Mouse (Mus musculus) kidney, embryonic 16.5 days (tissue): ENCODE results near the gene Gna11. TPM values are rescaled to one million over a fixed set of nuclear protein-coding genes. Genes with fewer than 3 reads are reported as not detected.

Source experiments
- ATAC-seq: fragments of 200-750 bp; cut with Nextera tagmentation; 2 replicates; pipeline ENCODE4 v1.8.0; 2017; ENCODE audit warnings: moderate TSS enrichment; ENCODE audit not compliant: low FRiP score, low TSS enrichment
- H3K27ac ChIP-seq: fragments of 300-500 bp; sonication (generic); 2 replicates; pipeline ENCODE4 v1.5.1; 2014; ENCODE audit warnings: low read length
- H3K27me3 ChIP-seq: fragments of 300-500 bp; sonication (generic); 2 replicates; pipeline ENCODE4 v1.6.1; 2014; ENCODE audit warnings: low read length, control low read depth, mixed read lengths; ENCODE audit not compliant: insufficient read depth
- H3K36me3 ChIP-seq: fragments of 300-500 bp; sonication (generic); 2 replicates; pipeline ENCODE4 v1.6.1; 2014; ENCODE audit warnings: low read length, control low read depth, mixed read lengths; ENCODE audit not compliant: insufficient read depth
- H3K4me1 ChIP-seq: fragments of 300-500 bp; sonication (generic); 2 replicates; pipeline ENCODE4 v1.6.1; 2014; ENCODE audit warnings: low read length, control low read depth, mixed read lengths; ENCODE audit not compliant: insufficient read depth
- H3K4me2 ChIP-seq: fragments of 300-500 bp; sonication (generic); replicated peaks from 2 replicates; pipeline ENCODE4 v1.6.1; 2014; ENCODE audit warnings: low read depth, low read length
- H3K4me3 ChIP-seq: fragments of 300-500 bp; sonication (generic); 2 replicates; pipeline ENCODE4 v1.5.1; 2014; ENCODE audit warnings: mild to moderate bottlenecking, low read length
- H3K9ac ChIP-seq: fragments of 300-500 bp; sonication (generic); replicated peaks from 2 replicates; pipeline ENCODE4 v1.6.1; 2014; ENCODE audit warnings: low read length
- H3K9me3 ChIP-seq: fragments of 300-500 bp; sonication (generic); 2 replicates; pipeline ENCODE4 v1.6.1; 2016; ENCODE audit warnings: low read length, control low read depth
- WGBS: fragments of 180-500 bp; shearing (Covaris S2); extraction: QIAGEN DNeasy Blood & Tissue Kit; methylation state at CpG from one replicate; pipeline ENCODE4 v1.1.7; 2014; 5-methylcytosine and 5-hydroxymethylcytosine counted together
- polyA plus RNA-seq: library from polyadenylated mRNA; unstranded; fragments of >200 nt; fragmentation: Nextera tagmentation; extraction: Ambion mirVana; gene quantifications from 2 replicates; pipeline ENCODE4 v1.2.1, GENCODE M21; 2015

Gene Gna11
- polyA plus RNA-seq, 1 experiment from 2014 or later: 92.3 TPM

DNA sequence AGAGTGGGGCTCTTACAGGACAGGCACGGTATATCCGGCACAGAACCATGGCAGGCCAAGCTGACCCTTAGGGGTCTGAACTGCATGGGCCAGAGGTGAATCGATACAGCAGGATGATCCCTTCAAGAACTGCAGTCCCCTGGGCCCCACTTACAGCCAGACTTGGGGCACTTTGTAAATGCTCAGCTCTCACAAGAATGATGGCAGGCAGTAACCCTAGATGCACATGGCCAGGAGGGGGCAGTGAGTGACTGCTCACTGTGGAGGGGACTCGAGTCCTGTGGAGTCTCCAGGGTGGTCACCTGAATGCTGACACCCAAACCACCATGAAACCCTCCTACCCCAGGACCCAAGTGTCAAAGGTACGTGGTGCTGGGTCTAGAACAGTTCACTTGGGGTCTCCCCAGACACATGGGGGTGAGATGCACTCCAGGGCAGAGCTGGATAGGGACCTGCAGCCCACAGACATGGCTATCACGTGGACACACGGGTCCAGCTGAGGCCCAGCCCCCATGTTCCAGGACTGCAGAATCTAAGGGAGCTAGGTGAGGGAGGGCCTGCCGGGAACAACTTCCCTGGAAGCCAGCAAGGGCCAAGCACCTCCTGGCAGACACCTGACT lies 51.3 kb downstream of the Gna11 start:
- H3K4me3 ChIP-seq: no peak overlapping the region
- no peak for ATAC-seq
- H3K4me2 ChIP-seq: no peak overlapping the region
- H3K4me1 ChIP-seq: peaks cover 16% of the 10 kb centered on the region
- no peak overlapping the region for H3K9ac ChIP-seq
- peaks cover 39% of the 10 kb centered on the region for H3K36me3 ChIP-seq
- 72% methylated on average over 8 of the region's 8 CpGs for WGBS
- no peaks in the 10 kb centered on the region for H3K9me3 ChIP-seq
- H3K27ac ChIP-seq: no peak overlapping the region
- H3K27me3 ChIP-seq: no peaks in the 10 kb centered on the region

DNA sequence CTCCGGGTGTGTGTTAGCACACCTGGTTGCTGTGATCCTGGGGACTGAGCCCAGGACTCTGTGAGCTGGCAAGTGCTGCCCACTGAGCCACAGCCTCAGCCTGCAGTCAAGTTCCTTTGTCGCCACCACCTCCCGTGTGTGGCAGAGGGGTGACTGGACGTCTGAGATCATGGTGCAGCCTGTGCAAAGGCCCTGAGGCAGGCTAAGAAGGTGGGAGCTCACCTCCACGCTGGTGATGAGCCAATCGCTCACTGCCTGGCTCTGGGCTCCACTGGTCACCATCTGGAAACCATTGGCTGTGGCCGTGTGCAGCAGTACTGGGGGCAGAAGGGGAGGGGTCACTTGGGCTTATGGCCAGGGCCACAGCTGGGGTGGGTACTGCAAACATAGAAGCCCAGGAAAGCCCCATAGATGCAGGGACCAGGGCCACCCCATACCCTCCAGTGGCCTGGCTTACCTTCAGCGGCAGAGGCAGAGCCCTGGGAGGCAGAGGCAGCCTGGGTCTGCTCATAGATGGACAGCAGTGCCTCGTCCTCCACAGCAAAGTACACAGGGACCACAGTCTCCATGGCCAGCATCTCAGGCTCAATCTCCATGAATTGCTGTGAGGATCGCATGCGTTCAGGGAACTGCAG lies 52.3 kb downstream of the Gna11 start:
- Histone ChIP-seq H3K27me3 (no peaks in the 10 kb centered on the region), H3K36me3 (peaks cover 49% of the 10 kb centered on the region), H3K4me1 (peaks cover 16% of the 10 kb centered on the region), H3K4me2 (no peak overlapping the region), H3K27ac (no peak overlapping the region), H3K9ac (no peak overlapping the region), H3K9me3 (no peaks in the 10 kb centered on the region), H3K4me3 (no peak overlapping the region)
- no peak for ATAC-seq
- WGBS: 89% methylated on average over 11 of the region's 11 CpGs

DNA sequence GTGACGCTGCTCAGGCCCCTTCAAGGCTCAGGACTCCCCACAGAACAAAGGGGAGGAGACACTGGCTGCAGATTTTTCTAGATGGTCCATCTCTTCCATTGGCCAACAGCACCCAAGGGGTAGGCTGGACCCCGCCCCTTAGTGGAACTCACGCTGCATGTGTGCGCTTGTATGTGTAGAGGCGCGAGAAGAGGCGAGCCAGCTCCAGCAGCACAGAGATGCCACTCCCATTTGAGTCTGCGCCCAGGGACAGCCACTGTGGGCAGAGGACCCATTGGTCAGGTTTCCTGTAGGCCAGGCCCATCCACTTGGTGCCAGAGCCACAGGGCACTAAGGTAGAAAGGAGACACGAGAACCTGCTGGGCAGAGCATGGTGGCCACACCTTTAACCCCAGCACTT lies 54.0 kb downstream of the Gna11 start:
- no peak overlapping the region for H3K4me2 ChIP-seq
- H3K4me1 ChIP-seq: peaks cover 16% of the 10 kb centered on the region
- peaks cover 64% of the 10 kb centered on the region for H3K36me3 ChIP-seq
- no peak overlapping the region for H3K27ac ChIP-seq
- H3K4me3 ChIP-seq: no peak overlapping the region
- no peak for ATAC-seq
- no peaks in the 10 kb centered on the region for H3K9me3 ChIP-seq
- 94% methylated on average over 9 of the region's 9 CpGs for WGBS
- H3K9ac ChIP-seq: no peak overlapping the region
- H3K27me3 ChIP-seq: no peaks in the 10 kb centered on the region

DNA sequence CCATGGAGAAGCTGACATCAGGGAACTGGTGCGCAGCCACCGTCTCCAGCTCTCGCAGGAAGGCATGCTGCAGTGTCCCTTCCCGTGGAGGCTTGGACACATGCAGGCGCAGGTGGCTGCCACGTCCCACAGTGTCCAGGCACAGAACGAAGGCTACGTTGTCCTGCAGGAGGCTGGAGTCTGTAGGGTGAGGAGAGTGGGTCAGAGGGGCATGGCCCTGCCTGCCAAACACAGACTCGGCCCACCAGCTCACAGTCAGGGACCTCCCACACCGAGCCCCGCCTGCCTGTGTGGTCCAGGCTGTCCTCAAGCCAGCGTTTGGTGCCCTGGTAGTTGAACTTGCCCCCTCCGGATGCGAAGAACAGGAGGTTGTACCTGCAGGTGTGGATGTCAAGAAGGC lies 55.0 kb downstream of the Gna11 start:
- H3K27me3 ChIP-seq: no peaks in the 10 kb centered on the region
- WGBS: 82% methylated on average over 14 of the region's 14 CpGs
- peaks cover 9% of the 10 kb centered on the region for H3K4me1 ChIP-seq
- ATAC-seq: no peak
- no peak overlapping the region for H3K4me3 ChIP-seq
- H3K9ac ChIP-seq: no peak overlapping the region
- no peak overlapping the region for H3K4me2 ChIP-seq
- H3K36me3 ChIP-seq: peaks cover 64% of the 10 kb centered on the region
- no peaks in the 10 kb centered on the region for H3K9me3 ChIP-seq
- H3K27ac ChIP-seq: no peak overlapping the region

DNA sequence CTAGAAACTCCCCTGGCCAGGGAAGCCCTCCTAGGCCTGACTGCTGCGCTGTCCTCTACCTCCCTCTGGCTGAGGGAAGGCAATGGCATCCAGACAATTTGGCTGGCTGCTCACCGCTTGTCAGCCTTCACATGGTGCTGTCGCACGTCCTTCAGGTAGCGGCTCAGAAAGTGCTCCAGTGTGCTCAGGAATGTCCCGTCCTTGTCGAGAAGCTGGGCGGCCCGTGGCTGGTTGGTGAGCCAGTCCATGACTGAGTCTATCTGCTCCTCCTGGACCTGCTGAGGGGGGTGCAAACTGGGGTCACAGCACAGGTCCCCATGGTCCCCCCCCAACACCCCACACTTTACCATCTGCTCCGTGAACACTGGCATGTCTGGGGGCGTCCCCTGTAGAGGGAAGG lies 56.9 kb downstream of the Gna11 start:
- Histone ChIP-seq H3K4me1 (no peaks in the 10 kb centered on the region), H3K9ac (no peak overlapping the region), H3K4me3 (no peak overlapping the region), H3K27ac (no peak overlapping the region), H3K9me3 (no peaks in the 10 kb centered on the region; the same call in 1 of the 2 replicates), H3K27me3 (no peaks in the 10 kb centered on the region), H3K36me3 (peaks cover 64% of the 10 kb centered on the region), H3K4me2 (no peak overlapping the region)
- 90% methylated on average over 11 of the region's 11 CpGs for WGBS
- no peak for ATAC-seq

DNA sequence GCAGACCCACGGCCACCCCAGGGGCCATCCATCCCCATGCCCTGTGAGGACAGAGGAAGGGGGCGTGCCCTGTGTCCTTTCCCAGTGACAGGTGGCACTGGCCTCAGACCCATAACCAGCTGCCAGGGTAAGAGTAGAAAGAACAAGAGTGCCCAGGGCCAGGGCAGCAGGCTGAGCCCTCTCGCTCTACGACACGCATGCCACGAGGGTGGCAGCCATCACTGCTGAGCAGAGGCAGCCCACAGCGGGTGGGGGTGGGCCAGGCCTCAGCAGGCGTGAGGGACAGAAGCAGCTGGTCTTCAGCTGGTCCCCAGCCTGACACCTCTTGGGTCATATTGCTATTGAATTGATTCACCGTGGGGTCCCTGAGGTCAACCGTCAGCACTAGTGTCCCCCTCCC lies 58.5 kb downstream of the Gna11 start:
- H3K4me3 ChIP-seq: no peak overlapping the region
- H3K36me3 ChIP-seq: peaks cover 51% of the 10 kb centered on the region
- H3K9me3 ChIP-seq: no peaks in the 10 kb centered on the region; the same call in 1 of the 2 replicates
- no peak for ATAC-seq
- peaks cover 5% of the 10 kb centered on the region; the same call in 1 of the 2 replicates for H3K4me1 ChIP-seq
- no peak overlapping the region for H3K9ac ChIP-seq
- 89% methylated on average over 10 of the region's 10 CpGs for WGBS
- no peak overlapping the region for H3K4me2 ChIP-seq
- peaks cover 11% of the 10 kb centered on the region for H3K27me3 ChIP-seq
- no peak overlapping the region for H3K27ac ChIP-seq

DNA sequence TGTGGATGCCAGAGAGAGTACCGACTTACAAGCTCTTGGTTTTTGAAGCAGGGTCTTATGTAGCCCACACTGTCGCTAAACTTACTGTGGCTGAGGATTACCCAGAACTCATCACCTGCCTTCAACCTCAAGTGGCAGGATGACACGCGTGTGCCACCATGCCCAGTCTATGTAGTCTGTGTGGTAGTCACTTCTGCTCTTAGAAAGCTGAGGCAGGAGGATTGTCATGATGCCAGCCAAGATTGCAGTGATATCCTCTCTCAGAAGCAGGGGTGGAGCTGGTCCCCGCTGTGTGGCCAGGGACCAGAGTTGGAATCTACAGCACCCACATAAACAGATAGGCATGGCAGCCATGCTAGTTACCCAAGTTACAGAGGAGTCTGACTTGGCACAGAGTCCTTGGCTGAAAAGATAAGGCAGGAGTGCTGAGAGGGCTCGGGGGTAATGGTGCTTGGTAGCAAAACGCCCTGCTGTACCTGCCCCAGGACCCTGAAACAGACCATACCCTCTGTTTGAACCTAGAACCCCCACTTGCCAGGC lies 59.4 kb downstream of the Gna11 start:
- no peak overlapping the region for H3K4me2 ChIP-seq
- peaks cover 41% of the 10 kb centered on the region for H3K36me3 ChIP-seq
- no peak overlapping the region for H3K9ac ChIP-seq
- peaks cover 20% of the 10 kb centered on the region for H3K27me3 ChIP-seq
- H3K4me1 ChIP-seq: peaks cover 5% of the 10 kb centered on the region; the same call in 1 of the 2 replicates
- ATAC-seq: no peak
- WGBS: 70% methylated on average over 7 of the region's 7 CpGs
- H3K4me3 ChIP-seq: no peak overlapping the region
- no peak overlapping the region for H3K27ac ChIP-seq
- H3K9me3 ChIP-seq: no peaks in the 10 kb centered on the region; the same call in 1 of the 2 replicates

DNA sequence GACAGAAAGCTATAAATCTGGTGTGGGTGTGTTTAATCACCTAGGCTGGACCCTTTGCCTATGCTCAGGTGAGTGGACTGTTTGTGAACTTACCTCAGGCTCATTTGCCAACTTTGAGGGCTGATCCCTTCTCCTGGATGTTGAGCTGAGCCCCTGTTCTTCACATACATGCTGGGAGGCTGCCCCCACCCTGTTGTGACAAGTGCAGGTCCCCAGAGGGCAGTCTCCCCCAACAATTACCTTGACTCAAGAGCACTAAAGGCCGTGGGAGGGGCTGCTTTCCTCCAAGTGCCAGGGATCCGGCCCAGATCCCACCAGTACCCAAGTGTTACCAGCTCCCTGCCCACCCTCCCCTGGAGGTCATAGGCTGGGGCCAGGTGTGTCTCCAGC lies 59.9 kb downstream of the Gna11 start:
- no peak overlapping the region for H3K4me3 ChIP-seq
- WGBS: 15% methylated on average over 2 of the region's 2 CpGs
- peaks cover 20% of the 10 kb centered on the region for H3K27me3 ChIP-seq
- no peak for ATAC-seq
- H3K36me3 ChIP-seq: peaks cover 36% of the 10 kb centered on the region
- H3K4me1 ChIP-seq: peaks cover 5% of the 10 kb centered on the region; the same call in 1 of the 2 replicates
- H3K27ac ChIP-seq: no peak overlapping the region
- no peak overlapping the region for H3K9ac ChIP-seq
- no peaks in the 10 kb centered on the region; the same call in 1 of the 2 replicates for H3K9me3 ChIP-seq
- no peak overlapping the region for H3K4me2 ChIP-seq

DNA sequence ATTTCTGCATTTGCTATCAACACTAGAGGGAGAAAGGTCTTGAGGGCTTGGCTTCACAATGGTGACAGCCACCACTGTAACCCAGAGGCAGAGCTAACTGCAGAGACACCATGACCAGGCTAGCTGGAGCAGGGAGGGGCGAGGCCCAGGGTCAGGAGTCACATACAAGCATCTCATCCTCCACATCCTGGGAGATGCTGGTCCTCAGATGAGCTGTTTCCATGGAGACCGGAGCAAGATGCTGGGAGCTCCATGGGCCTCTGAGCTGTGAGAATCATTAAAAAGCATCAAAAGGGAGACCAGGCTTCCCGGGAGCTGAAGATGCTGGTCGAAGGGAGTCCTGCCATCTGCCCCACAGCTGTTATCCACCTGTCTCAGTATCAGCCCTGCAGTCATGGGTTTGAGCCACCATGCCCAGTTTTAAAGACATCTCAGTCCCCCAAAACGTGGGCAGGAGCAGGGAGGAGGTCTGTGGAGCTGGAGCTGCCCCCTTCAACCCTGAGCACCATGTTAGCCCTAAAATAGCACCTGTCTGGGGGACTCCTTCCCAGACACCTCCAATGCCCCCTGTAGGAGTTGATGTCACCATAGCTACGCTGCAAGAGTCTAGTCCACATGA lies 60.4 kb downstream of the Gna11 start:
- Histone ChIP-seq H3K27me3 (peaks cover 22% of the 10 kb centered on the region), H3K4me1 (peaks cover 5% of the 10 kb centered on the region; the same call in 1 of the 2 replicates), H3K27ac (no peak overlapping the region), H3K9ac (no peak overlapping the region), H3K4me2 (no peak overlapping the region), H3K9me3 (no peaks in the 10 kb centered on the region; the same call in 1 of the 2 replicates), H3K36me3 (peaks cover 31% of the 10 kb centered on the region), H3K4me3 (no peak overlapping the region)
- ATAC-seq: no peak
- WGBS: 61% methylated on average over 6 of the region's 6 CpGs

DNA sequence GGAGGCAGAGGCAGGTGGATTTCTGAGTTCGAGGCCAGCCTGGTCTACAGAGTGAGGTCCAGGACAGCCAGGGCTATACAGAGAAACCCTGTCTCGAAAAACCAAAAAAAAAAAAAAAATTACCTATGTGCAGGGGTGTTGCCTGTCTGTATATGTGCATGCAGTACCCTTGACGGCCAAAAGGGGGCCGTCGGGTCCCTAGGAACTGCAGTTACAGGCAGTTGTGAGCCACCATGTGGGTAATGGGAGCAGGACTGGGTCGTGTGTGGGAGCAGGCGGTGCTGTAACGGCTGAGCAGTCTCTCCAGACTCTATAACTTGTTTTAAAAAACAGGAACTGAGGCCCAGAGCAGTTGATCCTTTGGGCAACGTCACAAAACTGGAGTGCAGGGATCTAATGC lies 61.0 kb downstream of the Gna11 start:
- Histone ChIP-seq H3K27me3 (peaks cover 22% of the 10 kb centered on the region), H3K9ac (no peak overlapping the region), H3K27ac (no peak overlapping the region), H3K4me2 (no peak overlapping the region), H3K9me3 (no peaks in the 10 kb centered on the region; the same call in 1 of the 2 replicates), H3K4me3 (no peak overlapping the region), H3K36me3 (peaks cover 27% of the 10 kb centered on the region), H3K4me1 (peaks cover 5% of the 10 kb centered on the region; the same call in 1 of the 2 replicates)
- 15% methylated on average over 9 of the region's 9 CpGs for WGBS
- no peak for ATAC-seq
